Mouse (Mus musculus) adrenal gland, postnatal 14 days (tissue): ENCODE results near the gene Stam. TPM values are rescaled to one million over a fixed set of nuclear protein-coding genes. Genes with fewer than 3 reads are reported as not detected.

Source experiments
- DNase-seq: peaks from one replicate; pipeline ENCODE4 v3.0.0; 2021; ENCODE audit warnings: mixed read lengths
- total RNA-seq: library from RNA; stranded (reverse); gene quantifications from 2 replicates; pipeline ENCODE4 v1.2.3, GENCODE M21; 2021

Stam gene
- total RNA-seq, 1 experiment from 2014 or later: 47.5 TPM

GRCm38 (mm10) chr2:14126387-14126786, 52.5 kb downstream of the Stam start:
- DNase-seq: no peak

- no peak for DNase-seq
Measured at GRCm38 (mm10) chr2:14127629-14128028, 53.7 kb downstream of the Stam start.

- no peak for DNase-seq
Measured at GRCm38 (mm10) chr2:14130641-14131339, 56.9 kb downstream of the Stam start.

GRCm38 (mm10) chr2:14132468-14133326, 58.8 kb downstream of the Stam start:
- DNase-seq: no peak

- DNase-seq: no peak
Measured at GRCm38 (mm10) chr2:14136906-14137305, 63.0 kb downstream of the Stam start.

- DNase-seq: no peak
Measured at GRCm38 (mm10) chr2:14139590-14139989, 65.7 kb downstream of the Stam start.

GRCm38 (mm10) chr2:14140044-14140443, 66.1 kb downstream of the Stam start:
- no peak for DNase-seq

- DNase-seq: no peak
Measured at GRCm38 (mm10) chr2:14145311-14145710, 71.4 kb downstream of the Stam start.

GRCm38 (mm10) chr2:14146913-14147312, 73.0 kb downstream of the Stam start:
- no peak for DNase-seq

GRCm38 (mm10) chr2:14150829-14151228, 76.9 kb downstream of the Stam start:
- DNase-seq: no peak

GRCm38 (mm10) chr2:14151854-14152253, 78.0 kb downstream of the Stam start:
- no peak for DNase-seq

- no peak for DNase-seq
Measured at GRCm38 (mm10) chr2:14159047-14159446, 85.1 kb downstream of the Stam start.

- DNase-seq: no peak
Measured at GRCm38 (mm10) chr2:14159756-14160155, 85.9 kb downstream of the Stam start.

GRCm38 (mm10) chr2:14164459-14165030, 90.6 kb downstream of the Stam start:
- no peak for DNase-seq

- DNase-seq: no peak
Measured at GRCm38 (mm10) chr2:14165066-14165465, 91.2 kb downstream of the Stam start.

GRCm38 (mm10) chr2:14165618-14166344, 91.9 kb downstream of the Stam start:
- DNase-seq: no peak

- no peak for DNase-seq
Measured at GRCm38 (mm10) chr2:14167721-14168120, 93.8 kb downstream of the Stam start.

GRCm38 (mm10) chr2:14174334-14174733, 100.4 kb downstream of the Stam start, which contains the start of gene Tmem236:
Gene Tmem236 (plus strand): TSS chr2:14174523.
- no peak for DNase-seq

GRCm38 (mm10) chr2:14176460-14177193, 102.7 kb downstream of the Stam start:
- DNase-seq: no peak

- no peak for DNase-seq
Measured at GRCm38 (mm10) chr2:14184375-14184774, 110.5 kb downstream of the Stam start.

- no peak for DNase-seq
Measured at GRCm38 (mm10) chr2:14190684-14191083, 116.8 kb downstream of the Stam start.

- no peak for DNase-seq
Measured at GRCm38 (mm10) chr2:14191601-14192000, 117.7 kb downstream of the Stam start.
